Mouse (Mus musculus) large intestine, adult 2 months (tissue): ENCODE results near the gene Cblb. TPM values are rescaled to one million over a fixed set of nuclear protein-coding genes. Genes with fewer than 3 reads are reported as not detected.

Source experiments
- DNase-seq: peaks from one replicate; pipeline ENCODE4 v3.0.0-alpha.2; 2012; ENCODE audit warnings: low read depth, low spot score
- WGBS: fragments of 180-500 bp; shearing (Covaris S2); methylation state at CpG from one replicate; pipeline ENCODE4 v1.1.7; 2018; 5-methylcytosine and 5-hydroxymethylcytosine counted together
- polyA plus RNA-seq: library from polyadenylated mRNA; depleted of rRNA; stranded (reverse); fragments of >200 nt; gene quantifications from 2 replicates; pipeline ENCODE4 v1.2.3, GENCODE M21; 2012; rRNA removed

Gene Cblb
- polyA plus RNA-seq, result 4.7 and 6.4 TPM in 2 replicates

GRCm38 (mm10) chr16:52031091-52031689, at the start of gene Cblb:
Gene Cblb (plus strand): TSS chr16:52031225.
- peak; percentile 99 for DNase-seq
- WGBS, result under 1% methylated on average over 38 of the region's 38 CpGs

- DNase-seq, result no peak
- 74% methylated on average over 8 of the region's 8 CpGs for WGBS
These were observed 45.6 kb upstream of the Cblb start for GRCm38 (mm10) chr16:51985436-51985835.

- no peak for DNase-seq
- 91% methylated on average over 3 of the region's 3 CpGs for WGBS
These were observed 44.8 kb upstream of the Cblb start for GRCm38 (mm10) chr16:51986207-51986606.

GRCm38 (mm10) chr16:51987085-51987620, 43.9 kb upstream of the Cblb start:
- WGBS, result 72% methylated on average over 4 of the region's 4 CpGs
- DNase-seq, result no peak

- no peak for DNase-seq
These were observed 43.0 kb upstream of the Cblb start for GRCm38 (mm10) chr16:51988027-51988426.

DNA sequence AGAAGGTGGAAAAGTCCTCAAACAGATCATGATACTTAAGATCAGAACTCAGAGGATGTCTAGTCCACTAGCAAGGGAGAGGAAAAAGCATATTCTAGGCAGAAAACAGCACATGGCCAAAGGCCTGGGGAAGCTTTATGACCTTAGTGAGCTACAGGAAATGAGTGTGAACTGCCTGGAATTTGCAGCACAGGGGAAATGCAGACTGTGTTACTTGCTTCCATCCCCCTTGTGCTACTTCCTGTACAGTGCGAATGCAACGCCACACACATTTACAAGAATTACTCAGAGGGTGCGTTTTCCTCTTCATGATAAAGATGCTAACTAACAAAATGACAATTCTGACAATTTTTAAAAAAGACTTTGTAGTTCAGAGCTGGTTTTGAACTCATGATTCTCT, 41.8 kb upstream of the Cblb start:
- 63% methylated on average over 3 of the region's 3 CpGs for WGBS
- DNase-seq, result no peak

DNA sequence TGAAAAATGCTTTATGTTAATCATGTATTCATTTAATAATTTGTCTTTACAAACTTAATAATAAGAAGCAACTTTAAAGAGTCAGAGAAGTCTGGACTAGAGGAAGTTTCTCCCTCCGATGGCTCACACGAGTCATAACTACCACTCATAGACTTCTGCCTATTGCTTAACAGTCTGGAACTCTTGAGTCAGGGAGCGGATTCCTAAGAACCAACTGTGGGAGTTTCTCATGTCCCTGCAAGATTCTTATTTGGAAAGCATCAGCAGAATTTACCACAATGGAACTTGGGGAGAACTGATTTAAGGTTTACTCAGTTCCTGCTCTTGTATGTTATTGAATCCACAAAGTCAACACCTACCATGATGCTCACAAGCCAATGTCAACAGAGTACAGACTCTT, 31.0 kb upstream of the Cblb start:
- DNase-seq, result no peak
- 82% methylated on average over 3 of the region's 3 CpGs for WGBS

DNA sequence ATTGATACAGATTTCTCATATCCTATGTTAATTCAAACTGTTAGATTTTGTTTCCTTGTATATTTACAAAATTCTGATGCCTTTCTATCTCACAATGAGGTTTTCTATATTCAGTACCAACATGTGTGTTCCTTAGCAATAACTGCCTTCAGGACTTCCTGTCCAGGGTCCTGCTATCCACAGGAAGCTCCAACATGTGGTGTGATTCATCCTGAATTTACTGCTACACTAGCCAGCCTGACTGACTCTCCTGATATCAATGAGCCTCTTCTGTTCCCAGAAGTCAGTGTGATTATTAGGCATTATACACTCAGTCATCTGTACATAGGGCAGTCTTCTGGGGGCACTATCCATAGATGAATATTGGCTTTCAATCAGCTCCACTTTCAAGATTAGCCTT, 30.2 kb upstream of the Cblb start:
- DNase-seq, result no peak

DNA sequence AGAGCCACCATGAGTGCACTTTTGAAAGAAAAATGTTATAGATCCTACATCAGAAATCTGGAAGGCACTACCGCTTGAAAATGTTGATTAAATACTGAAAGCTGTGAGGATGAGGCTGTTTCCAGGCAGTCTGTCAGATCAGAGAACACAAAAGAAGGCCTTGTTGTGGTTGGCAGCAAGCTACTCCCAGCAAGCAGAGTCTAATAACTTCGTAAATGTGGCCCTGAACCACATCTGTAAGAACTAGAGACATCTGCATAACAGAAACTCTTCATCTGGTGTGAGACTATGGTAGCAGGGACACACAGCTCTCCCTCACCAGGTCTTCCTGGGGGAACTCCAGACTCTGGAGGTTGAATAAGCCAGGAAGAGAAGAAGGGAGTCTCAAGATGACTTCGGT, 24.0 kb upstream of the Cblb start:
- WGBS, result 81% methylated on average over 3 of the region's 3 CpGs
- DNase-seq, result no peak

GRCm38 (mm10) chr16:52008471-52008870, 22.6 kb upstream of the Cblb start:
- no peak for DNase-seq
- WGBS, result 19% methylated on average over 2 of the region's 2 CpGs

DNA sequence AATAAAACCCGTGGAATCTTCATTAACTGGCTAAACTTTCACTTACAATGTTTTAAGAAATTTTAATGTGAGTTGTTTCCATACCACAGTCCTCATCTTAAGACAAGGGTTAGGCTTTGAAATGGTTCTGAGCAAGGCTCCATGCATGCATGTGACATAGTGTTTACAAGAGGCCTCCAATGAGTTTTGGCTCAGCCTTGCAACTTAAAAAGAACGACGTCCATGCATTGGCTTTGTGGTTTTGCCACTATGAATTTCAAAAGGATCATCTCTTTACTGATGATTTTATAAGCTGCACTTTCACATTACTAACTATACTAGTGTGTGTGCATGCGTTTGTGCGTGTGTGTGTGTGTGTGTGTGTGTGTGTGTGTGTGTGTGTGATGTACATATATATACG, 21.6 kb upstream of the Cblb start:
- WGBS, result 81% methylated on average over 6 of the region's 6 CpGs
- no peak for DNase-seq

GRCm38 (mm10) chr16:52012984-52013383, 18.0 kb upstream of the Cblb start:
- no peak for DNase-seq
- 61% methylated on average over 3 of the region's 3 CpGs for WGBS

GRCm38 (mm10) chr16:52013812-52014211, 17.2 kb upstream of the Cblb start:
- no peak for DNase-seq
- 85% methylated on average over 2 of the region's 2 CpGs for WGBS

DNA sequence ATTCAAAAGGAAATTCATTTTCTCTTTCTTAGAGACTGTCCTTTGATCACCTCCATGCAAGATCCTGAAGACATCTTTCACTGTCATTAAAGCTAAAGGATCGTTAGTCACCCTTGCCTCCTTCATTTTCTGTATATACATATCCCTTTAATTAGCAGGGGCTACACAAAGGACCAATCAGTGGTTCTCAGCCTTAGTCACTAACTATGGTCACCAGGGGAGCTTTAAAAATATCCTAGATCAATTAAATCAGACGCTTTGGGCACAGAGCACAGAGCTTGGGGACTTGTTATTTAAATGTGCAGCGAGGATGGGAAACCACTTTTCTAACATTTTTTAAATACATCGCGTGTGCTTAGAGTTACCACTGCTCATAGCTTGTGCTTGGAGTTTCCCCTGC, 7.6 kb upstream of the Cblb start:
- 90% methylated on average over 5 of the region's 5 CpGs for WGBS
- no peak for DNase-seq

GRCm38 (mm10) chr16:52027326-52027725, 3.7 kb upstream of the Cblb start:
- DNase-seq, result no peak
- 82% methylated on average over 4 of the region's 4 CpGs for WGBS

DNA sequence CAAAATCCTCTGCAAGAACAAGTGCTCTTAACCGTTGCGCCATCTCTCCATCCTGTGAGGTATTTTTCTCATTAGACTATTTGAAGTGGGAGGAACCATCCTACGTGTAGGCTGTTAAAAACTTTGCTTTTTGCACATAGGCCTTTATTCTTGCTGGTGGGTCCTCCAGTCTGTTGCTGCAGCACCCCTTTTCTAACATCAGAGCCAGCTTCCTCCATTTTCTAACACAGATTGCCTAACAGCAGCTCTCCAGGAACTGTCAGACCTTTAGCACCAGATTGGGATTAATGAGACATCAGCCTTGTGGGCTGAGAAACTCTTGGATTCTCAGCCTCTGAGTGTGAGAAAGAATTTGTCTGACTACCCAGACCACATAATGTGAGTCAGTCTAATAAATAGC, 2.0 kb upstream of the Cblb start:
- 96% methylated on average over 3 of the region's 3 CpGs for WGBS
- DNase-seq, result no peak

DNA sequence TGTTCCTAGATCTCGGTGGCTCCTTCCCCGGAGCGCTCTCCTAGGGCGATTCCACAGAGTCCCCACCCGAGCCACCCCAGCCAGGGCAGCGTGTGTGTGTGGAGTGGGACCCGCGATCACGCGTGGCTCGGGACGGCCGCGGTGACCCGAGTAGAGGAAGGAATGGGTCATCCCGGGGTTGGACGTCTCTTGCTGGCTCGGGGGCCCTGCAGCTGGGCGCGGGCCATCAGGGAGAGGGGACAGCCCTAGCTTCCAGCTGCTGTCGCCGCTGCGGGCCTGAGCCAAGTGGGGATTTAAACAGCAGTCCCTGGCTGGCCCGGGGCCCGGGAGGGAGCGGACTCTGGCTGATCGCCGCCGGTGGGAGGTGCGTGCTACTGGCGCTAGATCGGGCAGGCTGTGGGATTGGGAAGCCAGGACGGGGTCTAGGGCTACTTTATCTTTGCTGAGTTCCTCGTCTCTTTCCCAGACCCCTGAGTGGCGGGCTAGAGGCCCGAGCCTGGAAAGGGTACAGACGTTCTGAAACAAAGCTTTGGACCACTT, 757 bp downstream of the Cblb start:
- DNase-seq, result peak; percentile 32
- WGBS, result under 1% methylated on average over 37 of the region's 37 CpGs

GRCm38 (mm10) chr16:52032376-52033330, 1.6 kb downstream of the Cblb start:
- WGBS, result 21% methylated on average over 29 of the region's 29 CpGs
- DNase-seq, result no peak

GRCm38 (mm10) chr16:52033381-52034315, 2.6 kb downstream of the Cblb start:
- DNase-seq, result no peak
- WGBS, result 86% methylated on average over 4 of the region's 4 CpGs

- 84% methylated on average over 5 of the region's 5 CpGs for WGBS
- no peak for DNase-seq
These were observed 3.3 kb downstream of the Cblb start for GRCm38 (mm10) chr16:52034356-52034755.
